Mouse (Mus musculus): ENCODE data around the gene Spsb1. TPM values are rescaled to one million over a fixed set of nuclear protein-coding genes. Genes with fewer than 3 reads are reported as not detected.
A peak's percentile ranks its signal among the peaks of the same experiment; 100 is the strongest.

Spsb1 gene
- total RNA-seq, 2 experiments from 2014 or later, result 17.7 to 19.6 TPM

DNA sequence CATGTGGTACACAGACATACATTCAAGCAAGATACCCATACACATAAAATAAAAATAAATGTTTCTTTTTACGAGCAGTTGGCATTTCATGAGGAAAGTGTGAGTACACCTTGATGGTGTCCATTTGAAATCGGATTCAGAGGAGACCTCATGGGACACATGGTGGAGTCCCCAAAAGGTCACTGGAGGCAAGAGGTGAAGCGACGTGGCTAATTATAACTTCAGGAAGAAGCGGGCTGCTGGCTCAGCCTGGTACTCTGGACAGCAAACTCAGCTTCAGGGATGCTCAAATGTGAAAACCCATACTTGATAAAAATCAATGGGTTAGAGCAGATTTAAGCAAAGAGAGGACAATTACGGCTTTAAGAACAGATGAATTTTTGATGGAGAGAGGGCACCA is 33.5 kb upstream of the Spsb1 start:
- intact Hi-C loops (cut with DNase I), result no loop called here
- no peak for DNase-seq (ENCODE audit: low spot score in 2 of 2)

DNA sequence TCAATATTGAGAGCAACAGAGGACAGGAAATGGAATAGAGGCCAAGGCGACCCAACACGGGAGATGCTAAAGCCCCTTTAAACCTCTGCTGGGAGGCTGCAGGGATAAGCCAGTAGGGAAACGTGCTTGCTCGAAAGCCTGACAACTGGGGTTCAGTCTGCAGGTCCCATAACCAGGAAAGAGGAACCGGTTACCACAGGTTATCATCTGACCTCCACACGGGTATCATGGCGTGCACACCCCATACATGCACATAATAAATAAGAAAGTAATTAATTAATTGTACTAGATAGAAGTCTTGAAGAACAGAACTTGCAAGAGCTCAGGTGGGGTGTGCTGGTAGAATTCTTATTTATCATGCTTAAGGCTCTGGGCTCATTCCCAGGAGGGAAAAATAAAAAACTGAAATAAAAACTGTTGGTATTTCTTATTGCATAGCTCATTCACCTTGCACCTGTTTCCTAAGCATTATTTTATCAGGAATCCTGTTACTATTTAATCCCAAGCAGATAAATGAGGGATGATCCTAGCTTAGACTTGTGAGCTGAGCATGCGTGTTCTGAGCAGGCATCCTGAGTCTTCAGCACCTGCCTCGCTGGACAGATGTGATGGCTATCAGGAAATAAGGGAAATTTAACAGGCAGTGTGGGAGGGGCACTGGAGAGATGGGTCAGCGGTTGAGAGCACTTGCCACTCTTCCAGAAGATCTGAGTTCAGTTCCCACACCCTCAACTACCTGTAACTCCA is 32.0 kb upstream of the Spsb1 start:
- intact Hi-C loops (cut with DNase I), result no loop called here
- DNase-seq (ENCODE audit: low spot score in 2 of 2), result no peak

DNA sequence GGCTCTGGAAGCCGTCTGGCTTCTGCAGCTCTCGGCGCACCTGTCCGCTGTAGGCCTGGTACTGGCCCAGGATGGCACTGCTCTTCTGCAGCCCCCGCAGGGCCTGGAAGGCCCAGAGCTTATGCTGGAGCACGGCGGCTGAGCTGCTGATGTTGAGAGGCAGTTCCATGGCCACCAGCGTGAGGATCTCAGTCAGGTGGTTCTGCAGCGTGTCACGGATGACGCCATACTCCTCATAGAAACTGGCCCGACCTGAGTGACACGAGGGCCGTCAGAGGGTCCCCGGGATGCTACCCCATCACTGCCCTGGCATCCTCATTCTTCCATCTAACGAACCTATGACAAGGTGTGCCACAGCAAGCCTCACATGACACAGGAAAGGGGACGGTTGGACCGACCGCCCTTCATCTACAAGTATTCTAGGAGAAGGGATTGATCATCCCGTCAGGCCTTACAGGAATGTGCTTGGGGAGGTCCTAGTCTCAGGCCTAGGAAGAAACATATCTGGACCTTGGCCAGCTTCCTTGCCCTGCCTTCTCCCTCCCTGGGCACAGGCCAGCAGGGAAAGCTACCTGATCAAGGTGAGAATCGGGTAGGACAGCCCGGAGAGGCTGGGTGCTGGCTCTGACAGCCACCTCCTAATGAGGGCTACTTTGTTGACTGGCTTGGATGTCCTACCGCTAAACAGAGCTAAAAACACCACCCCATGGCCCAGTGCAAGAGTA is 29.2 kb upstream of the Spsb1 start:
- no peak for DNase-seq (ENCODE audit: low spot score in 2 of 2)
- intact Hi-C loops (cut with DNase I), result no loop called here

DNA sequence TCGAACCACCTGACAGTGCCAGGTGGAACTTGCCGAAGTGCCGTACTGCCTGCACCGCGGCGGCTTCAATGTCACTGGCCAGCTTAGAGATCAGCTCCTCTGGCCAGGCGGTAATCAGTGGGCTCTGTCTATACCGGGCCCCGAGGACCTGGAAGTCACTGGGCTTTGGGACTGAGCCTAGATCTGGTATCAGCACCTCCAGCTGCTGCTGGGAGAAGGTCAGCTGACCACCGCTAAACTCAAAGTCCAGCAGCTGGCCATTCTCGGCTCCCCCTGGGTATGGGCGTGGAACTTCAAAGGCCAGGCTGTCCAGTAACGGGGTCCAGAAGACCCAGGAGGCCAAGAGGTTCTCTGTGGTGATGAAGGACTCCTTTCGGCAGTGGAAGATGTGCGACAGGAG is 27.3 kb upstream of the Spsb1 start:
- DNase-seq (ENCODE audit: low spot score in 2 of 2), result no peak
- intact Hi-C loops (cut with DNase I), result no loop called here

DNA sequence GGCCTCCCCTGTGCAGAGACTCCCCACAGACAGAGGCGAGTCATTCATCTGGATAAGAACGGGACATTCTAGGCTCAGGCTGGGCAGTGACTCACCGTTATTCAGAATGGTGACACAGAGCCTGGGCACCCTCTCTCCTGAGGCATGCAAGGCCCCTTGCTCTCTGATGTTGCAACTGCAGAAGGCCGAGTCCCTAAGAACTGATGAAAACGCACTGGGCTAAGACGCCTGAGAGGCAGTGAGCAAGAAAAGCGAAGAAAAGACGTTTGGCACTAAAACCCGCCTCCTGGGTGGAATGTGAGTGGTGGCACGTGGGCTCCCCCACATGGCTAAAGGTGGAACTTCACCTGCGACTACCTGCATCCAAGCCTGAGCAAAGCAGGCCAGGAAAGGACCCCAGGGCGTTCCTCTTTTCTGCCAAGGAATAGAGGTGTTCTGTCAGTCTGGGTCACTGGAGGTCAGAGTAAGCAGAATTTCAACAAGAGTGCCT is 25.0 kb upstream of the Spsb1 start:
- peak; percentile 91 to 93 for DNase-seq (ENCODE audit: low spot score in 2 of 2)
- intact Hi-C loops (cut with DNase I), result no loop called here

DNA sequence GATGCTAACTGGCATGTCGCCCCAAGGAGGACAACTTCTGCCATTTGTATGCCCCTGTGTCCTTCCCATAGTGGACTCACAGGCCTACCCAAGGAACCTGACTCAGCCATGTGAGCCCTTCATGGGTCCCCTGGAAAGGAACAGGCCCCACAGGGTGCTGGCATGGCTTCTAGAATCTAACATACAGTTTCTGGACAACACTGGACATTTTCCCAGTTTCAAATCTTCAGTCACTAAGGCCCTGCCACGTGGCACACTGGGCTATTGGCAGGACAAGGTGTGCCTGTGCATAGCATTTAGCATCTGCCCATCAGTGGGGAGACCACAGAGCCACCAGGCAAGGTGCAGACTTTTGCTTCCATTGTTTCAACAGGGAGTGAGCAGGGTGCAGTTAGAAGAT is 24.0 kb upstream of the Spsb1 start:
- intact Hi-C loops (cut with DNase I), result no loop called here
- no peak for DNase-seq (ENCODE audit: low spot score in 2 of 2)

DNA sequence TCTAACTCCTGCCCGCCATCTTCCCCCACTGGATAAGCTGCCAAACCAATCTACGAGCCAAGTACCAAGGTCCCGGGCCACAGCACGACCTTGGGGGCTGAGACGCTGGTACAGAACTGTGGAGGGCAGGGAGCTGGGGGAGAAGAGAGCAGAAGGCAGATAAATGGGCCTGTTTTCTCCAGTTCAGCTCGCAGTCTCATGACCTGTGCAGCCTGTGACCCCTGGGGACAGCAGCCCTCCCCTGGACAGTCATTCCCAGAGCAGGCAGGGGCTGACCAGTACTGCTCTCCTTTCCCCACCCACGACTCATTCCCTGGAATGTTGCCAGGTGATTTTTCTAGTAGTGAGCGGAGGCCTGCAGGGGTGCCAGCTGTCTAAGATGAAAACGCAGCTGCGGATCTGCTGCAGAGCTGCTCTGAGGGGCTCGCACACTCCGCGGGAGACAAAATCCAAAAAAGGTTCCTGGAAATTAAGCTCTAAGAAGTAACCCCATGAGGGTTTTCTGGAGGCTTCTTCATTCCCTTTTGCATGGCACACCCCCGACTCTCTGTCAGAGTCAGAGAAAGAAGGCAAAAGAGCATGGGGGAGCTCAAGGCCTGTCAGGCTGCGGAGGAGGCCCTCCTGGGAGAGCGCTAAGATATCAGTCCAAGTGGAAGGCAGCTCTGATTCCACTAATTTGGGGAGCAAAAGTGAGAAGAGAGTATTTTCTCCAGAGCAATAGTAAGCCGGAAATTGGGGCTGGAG is 23.1 kb upstream of the Spsb1 start:
- intact Hi-C loops (cut with DNase I), result no loop called here
- peak in 1 of 2 experiments; percentile 43 for DNase-seq (ENCODE audit: low spot score in 2 of 2)

DNA sequence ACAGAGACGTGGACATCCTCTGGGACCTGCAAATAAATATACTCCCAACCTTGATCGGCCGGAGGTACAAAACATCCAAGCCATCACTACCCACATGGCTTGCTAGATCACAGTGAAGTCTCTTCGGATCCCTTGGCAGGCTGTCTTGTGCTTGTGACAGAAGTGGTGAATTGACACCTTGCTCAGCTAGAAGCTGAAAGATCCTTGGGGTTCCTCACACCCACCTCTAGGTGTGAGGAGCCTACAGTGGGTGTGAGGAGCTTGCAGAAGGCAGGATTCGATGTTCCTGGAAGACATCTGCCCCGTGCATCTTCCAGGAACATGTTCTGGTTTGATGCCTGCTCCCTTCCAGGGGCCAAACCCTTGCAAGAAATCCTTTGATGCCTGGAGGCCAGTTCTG is 22.3 kb upstream of the Spsb1 start:
- intact Hi-C loops (cut with DNase I), result no loop called here
- DNase-seq (ENCODE audit: low spot score in 2 of 2), result peak in 1 of 2 experiments; percentile 65

DNA sequence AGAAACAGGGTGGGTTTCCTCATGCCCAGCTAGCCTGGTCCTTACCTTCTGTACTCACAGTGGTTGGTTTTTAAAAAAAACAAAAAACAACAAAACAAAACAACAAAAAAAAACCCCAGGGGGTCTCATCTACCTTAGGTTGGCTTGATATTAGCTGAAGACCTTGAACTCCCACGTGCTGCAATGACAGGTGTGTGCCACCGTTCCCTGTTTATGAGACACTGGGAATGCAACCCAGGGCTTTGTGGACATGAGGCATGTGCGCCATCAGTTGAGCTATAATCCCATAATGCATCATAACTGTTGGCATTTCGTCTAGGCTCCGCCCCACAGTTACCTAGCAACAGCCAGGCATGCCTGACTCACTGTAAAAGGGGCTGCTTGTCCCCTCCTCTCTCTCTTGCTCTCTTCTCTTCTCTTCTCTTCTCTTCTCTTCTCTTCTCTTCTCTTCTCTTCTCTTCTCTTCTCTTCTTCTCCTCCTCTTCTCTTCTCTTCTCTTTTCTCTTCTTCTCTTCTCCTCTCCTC is 20.9 kb upstream of the Spsb1 start:
- intact Hi-C loops (cut with DNase I), result no loop called here
- DNase-seq (ENCODE audit: low spot score in 2 of 2), result no peak

DNA sequence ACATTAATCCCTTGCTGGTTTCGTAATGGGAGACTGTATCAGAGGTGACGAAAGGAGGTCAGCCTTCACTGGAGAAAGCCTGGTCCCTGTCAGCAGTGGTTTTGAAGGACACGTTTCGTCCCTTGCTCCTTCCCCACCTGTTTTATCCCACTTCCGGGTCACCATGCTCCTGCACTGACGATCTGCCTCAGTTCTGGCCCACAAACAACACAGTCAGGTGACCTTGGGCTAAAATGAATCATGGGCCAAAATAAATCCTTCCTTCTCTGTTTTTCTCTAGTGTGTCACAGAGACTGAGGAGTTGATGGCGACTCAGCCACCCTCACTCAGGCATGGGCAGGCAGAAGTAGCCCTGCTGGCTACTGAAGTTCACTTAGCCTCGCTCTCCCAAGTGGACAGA is 20.4 kb upstream of the Spsb1 start:
- DNase-seq (ENCODE audit: low spot score in 2 of 2), result no peak
- intact Hi-C loops (cut with DNase I), result no loop called here

DNA sequence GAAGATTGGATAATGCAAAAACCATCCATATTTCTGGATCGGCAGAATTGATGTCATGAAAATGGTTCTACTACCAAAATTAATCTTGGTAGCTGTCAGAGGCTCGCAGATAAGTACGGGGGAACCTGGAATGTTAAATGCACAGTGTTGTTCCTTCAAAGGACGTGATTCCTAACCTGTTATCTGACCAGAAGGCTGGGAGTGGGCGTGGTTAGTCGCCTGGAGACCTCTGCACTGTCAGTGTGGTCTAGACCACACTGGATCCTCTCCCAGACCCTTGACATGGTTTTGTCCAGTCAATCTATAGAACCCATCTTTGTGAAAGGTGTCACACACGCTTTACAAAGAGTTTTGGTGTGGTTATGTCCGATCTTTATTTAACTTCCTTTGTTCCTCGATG is 16.6 kb upstream of the Spsb1 start:
- intact Hi-C loops (cut with DNase I), result no loop called here
- no peak for DNase-seq (ENCODE audit: low spot score in 2 of 2)

DNA sequence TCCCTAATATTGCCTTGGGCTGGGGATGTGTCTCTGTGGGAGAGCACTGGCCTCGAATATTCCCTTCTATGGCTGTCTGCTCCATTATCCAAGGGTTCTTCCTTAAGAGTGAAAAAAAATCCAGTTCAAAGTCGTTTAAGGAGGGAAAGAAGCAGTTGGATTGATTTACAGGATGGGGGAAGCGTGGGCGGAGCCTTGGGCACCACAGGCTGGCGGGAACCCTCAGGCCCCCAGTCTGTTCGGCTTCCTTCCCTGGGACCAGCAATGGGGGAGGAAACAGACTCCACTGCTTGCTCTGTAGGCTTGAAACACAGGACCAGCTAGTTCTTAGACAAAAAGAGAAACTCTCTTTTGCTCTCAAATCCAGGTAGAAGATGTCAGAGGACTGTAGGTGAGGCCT is 13.7 kb upstream of the Spsb1 start:
- DNase-seq (ENCODE audit: low spot score in 2 of 2), result no peak
- intact Hi-C loops (cut with DNase I), result no loop called here

DNA sequence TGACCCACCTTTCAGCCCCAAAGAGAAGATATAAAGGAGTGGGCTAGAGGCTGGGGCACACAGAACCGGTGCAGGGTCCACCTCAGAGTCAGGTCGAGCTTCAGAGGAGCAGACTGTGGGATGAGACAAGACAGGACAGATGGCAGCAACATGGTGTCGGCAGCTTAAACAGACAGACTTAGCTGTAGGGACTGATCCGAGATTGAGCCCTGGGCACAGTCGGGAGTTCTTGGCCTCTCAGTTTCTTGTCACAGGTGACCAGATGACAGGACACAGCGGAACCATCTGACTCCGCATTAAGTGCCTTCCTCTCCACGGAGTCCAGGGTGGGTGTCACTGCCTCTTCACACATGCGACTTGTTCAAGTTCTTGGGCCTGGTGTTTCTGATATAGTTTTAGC is 12.1 kb upstream of the Spsb1 start:
- no peak for DNase-seq (ENCODE audit: low spot score in 2 of 2)
- intact Hi-C loops (cut with DNase I), result no loop called here

DNA sequence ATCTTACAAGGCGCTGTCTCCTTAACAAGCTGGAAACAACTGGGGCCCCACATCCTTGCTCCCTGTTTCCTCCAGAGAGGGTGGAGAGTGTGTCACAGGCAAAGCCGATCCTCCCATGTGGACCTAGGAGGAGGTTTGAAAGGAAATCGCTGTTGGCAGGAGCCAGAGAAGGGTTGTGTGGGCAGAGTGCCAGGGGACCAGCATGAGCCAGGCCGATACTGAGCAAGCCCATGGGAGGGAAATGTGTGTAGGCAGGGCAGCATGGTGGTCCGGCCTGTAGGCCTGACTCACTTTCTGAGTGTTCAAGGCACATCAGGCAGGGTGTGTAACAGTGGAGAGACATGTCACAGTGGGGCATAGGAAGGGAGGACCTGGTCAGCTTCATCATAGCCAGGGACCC is 11.4 kb upstream of the Spsb1 start:
- intact Hi-C loops (cut with DNase I), result no loop called here
- DNase-seq (ENCODE audit: low spot score in 2 of 2), result no peak

DNA sequence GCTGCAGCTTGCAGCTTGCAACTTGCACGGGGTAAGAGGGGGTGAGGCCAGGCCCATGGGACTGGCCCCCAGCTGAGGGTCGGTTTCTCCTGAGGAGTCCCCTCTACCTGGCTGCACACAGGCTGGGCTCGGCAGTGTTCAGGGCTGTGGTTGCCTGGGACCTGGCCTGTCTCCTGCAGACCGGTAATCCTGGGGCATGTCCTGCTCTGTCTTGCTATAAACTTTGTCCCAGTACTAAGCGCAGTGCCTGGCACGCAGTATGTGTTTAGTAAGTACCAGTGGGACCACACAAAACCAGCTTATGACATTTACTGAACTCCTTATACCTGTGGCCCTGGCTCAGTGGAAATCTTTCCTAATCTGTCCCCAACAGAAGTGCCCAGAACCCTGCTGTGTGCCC is 10.8 kb upstream of the Spsb1 start:
- intact Hi-C loops (cut with DNase I), result no loop called here

DNA sequence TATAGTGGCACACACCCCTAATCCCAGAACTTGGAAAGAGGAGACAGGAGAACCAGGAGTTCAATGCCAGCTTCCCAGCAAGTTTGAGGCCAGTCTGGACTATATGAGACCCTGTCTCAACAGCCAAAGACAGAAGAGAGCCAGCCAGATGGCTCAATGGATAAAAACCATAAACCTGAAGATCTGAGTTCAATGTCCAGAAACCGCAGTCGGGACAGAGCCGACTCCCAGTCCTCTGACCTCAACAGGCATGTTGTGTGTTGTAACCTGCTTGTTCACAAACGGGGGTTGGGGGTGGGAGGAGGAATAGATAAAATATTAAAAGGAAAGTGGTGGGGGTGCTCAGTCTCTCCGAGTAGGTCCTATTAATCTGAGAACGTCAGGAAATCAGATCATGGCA is 10.4 kb upstream of the Spsb1 start:
- intact Hi-C loops (cut with DNase I), result no loop called here
- DNase-seq (ENCODE audit: low spot score in 2 of 2), result no peak

More for the DNA sequence above, 10.8 kb upstream of the Spsb1 start:
- no peak for DNase-seq (ENCODE audit: low spot score in 2 of 2)

DNA sequence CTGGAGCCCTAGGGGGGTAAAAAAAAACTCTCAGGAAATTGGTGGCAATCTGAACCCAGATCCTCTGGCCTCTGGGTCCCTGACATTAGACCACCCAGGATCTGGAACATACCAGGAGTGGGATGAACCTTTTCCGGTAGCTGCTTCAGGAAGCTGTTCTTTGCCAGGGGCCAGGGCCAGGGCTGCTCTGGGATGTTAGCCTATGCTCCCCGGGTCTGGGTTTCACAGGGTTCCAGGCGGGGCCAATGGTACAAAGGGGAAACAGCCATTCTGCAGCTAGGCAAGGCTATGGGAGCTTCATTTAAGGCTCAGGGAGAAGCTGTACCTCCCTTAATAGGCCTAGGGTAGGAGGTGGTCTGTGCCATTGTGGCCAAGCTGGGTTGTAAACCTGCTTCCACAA is 9.9 kb upstream of the Spsb1 start:
- intact Hi-C loops (cut with DNase I), result no loop called here
- no peak for DNase-seq (ENCODE audit: low spot score in 2 of 2)

DNA sequence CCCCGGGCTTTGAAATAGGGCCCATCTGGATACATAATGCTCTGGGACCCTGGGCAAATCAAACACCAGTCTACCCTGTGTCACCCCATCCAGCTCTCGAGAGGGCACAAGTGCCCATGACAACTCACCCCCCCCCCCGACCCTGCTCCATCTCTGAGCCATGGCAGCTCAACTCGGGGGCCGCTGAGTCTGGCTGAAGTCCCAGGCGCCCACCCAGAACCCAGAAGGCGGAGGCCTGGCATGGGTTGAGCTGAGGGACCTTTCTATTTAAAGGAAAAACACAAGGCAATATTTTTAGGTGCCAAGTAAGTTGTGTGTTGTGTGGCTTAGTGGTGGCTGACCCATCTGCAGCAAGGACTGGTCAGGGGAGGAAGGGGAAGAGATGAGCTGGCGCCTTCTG is 9.4 kb upstream of the Spsb1 start:
- DNase-seq (ENCODE audit: low spot score in 2 of 2), result no peak
- intact Hi-C loops (cut with DNase I), result no loop called here

DNA sequence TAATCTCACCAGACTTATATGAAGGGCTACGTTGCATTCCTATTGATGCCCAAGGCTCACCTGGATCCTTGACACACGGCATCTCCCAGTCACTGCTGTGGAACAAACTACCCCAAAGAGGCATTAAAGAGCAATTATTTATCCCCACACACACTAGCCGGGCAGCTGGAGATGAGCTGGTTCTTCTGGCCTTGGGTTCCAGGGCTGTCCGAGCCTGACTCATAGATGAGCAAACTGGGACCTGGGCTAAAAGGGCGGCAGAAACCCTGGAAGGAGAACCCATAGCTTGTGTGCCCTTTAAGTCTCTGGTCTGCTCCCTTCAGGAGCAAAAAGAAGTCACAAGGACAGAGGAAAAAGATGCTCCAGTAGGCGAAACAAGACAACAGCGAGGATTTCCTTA is 5.5 kb upstream of the Spsb1 start:
- DNase-seq (ENCODE audit: low spot score in 2 of 2), result no peak
- intact Hi-C loops (cut with DNase I), result no loop called here

DNA sequence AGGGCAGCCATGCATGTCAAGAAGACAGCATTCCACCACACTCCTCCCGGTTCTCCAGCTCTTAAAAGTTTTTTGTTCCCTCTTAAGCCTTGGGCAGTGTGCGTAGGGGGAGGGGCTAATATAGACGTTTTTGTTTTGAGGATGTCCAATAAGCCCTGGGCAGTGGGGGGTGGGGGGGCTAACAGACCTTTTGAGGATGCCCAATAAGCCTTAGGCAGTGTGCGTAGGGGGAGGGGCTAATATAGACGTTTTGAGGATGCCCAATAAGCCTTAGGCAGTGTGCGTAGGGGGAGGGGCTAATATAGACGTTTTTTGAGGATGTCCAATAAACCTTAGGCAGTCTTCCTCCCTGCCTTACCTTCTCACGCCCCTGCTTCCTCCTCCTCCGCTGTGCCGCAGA is 5.0 kb upstream of the Spsb1 start:
- intact Hi-C loops (cut with DNase I), result loop anchor here (2.0 to 5.0 kb wide), 3 partner anchors 118 to 223 kb away; partner anchors contain the start of gene Tmem201
- DNase-seq (ENCODE audit: low spot score in 2 of 2), result no peak

Data from left cerebral cortex, postnatal 14 days (tissue).